Mouse (Mus musculus) forebrain, embryonic 11.5 days (tissue): ENCODE measurements around the gene Lzts2. TPM values are rescaled to one million over a fixed set of nuclear protein-coding genes. Genes with fewer than 3 reads are reported as not detected.
"Not testable (repeated sequence)": the region's sequence is repeated elsewhere in the genome, so short reads cannot be mapped to it uniquely, and the experiment has no call there.

Source experiments
- ATAC-seq: fragments of 200-750 bp; cut with Nextera tagmentation; replicated peaks from 2 replicates; pipeline ENCODE4 v1.8.0; 2017; ENCODE audit warnings: moderate TSS enrichment; ENCODE audit not compliant: low FRiP score
- DNase-seq: peaks from one replicate; pipeline ENCODE4 v3.0.0-alpha.2; 2017; ENCODE audit warnings: low spot score
- H3K27ac ChIP-seq: fragments of 300-500 bp; sonication (generic); 2 replicates; pipeline ENCODE4 v1.5.1; 2014; ENCODE audit warnings: low read depth, low read length
- H3K27me3 ChIP-seq: fragments of 300-500 bp; sonication (generic); 2 replicates; pipeline ENCODE4 v1.6.1; 2014; ENCODE audit warnings: mild to moderate bottlenecking, low read length, mixed read lengths; ENCODE audit not compliant: control insufficient read depth, insufficient read depth
- H3K36me3 ChIP-seq: fragments of 300-500 bp; sonication (generic); 2 replicates; pipeline ENCODE4 v1.6.1; 2014; ENCODE audit warnings: mild to moderate bottlenecking, low read length, moderate library complexity, mixed read lengths; ENCODE audit not compliant: control insufficient read depth, insufficient read depth
- H3K4me1 ChIP-seq: fragments of 300-500 bp; sonication (generic); replicated peaks from 2 replicates; pipeline ENCODE4 v1.6.1; 2014; ENCODE audit warnings: low read length, mixed read lengths; ENCODE audit not compliant: control insufficient read depth, insufficient read depth
- H3K4me2 ChIP-seq: fragments of 300-500 bp; sonication (generic); 2 replicates; pipeline ENCODE4 v1.6.1; 2014; ENCODE audit warnings: low read depth, mild to moderate bottlenecking, low read length, moderate library complexity, mixed read lengths; ENCODE audit not compliant: severe bottlenecking
- H3K4me3 ChIP-seq: fragments of 300-500 bp; sonication (generic); 2 replicates; pipeline ENCODE4 v1.5.1; 2014; ENCODE audit warnings: low read depth, low read length
- H3K9ac ChIP-seq: fragments of 300-500 bp; sonication (generic); 2 replicates; pipeline ENCODE4 v1.6.1; 2014; ENCODE audit warnings: low read length
- H3K9me3 ChIP-seq: fragments of 300-500 bp; sonication (generic); 2 replicates; pipeline ENCODE4 v1.6.1; 2016; ENCODE audit warnings: low read length, mixed read lengths; ENCODE audit not compliant: control insufficient read depth
- WGBS: fragments of 180-500 bp; shearing (Covaris S2); extraction: QIAGEN DNeasy Blood & Tissue Kit; methylation state at CpG from one replicate; pipeline ENCODE4 v1.1.7; 2014; 5-methylcytosine and 5-hydroxymethylcytosine counted together
- polyA plus RNA-seq: library from polyadenylated mRNA; unstranded; fragments of >200 nt; fragmentation: Nextera tagmentation; extraction: Ambion mirVana; gene quantifications from 2 replicates; pipeline ENCODE4 v1.2.1, GENCODE M21; 2014

Lzts2 gene
- polyA plus RNA-seq, 1 experiment from 2014 or later = 56.9 TPM

- Histone ChIP-seq H3K9ac (no peak overlapping the region), H3K4me2 (no peak overlapping the region), H3K9me3 (no peaks in the 10 kb centered on the region), H3K27ac (no peak overlapping the region), H3K36me3 (peaks cover 2% of the 10 kb centered on the region; the same call in 1 of the 2 replicates), H3K4me1 (no peaks in the 10 kb centered on the region), H3K27me3 (no peaks in the 10 kb centered on the region), H3K4me3 (no peak overlapping the region)
- ATAC-seq (0 out of 2 replicates have a peak, but pooled peaks have one; percentile 31), DNase-seq (peak; percentile 87)
- WGBS = 21% methylated on average over 4 of the region's 4 CpGs
These were observed 17.6 kb downstream of the Lzts2 start for GRCm38 (mm10) chr19:45031780-45032179.

GRCm38 (mm10) chr19:45032570-45033332, 18.5 kb downstream of the Lzts2 start:
- H3K4me3 ChIP-seq = no peak overlapping the region
- no peaks in the 10 kb centered on the region for H3K4me1 ChIP-seq
- H3K9ac ChIP-seq = no peak overlapping the region; the same call in 1 of the 2 replicates
- no peaks in the 10 kb centered on the region; the same call in 1 of the 2 replicates for H3K36me3 ChIP-seq
- DNase-seq (peak; percentile 63), ATAC-seq (no peak)
- no peak overlapping the region for H3K27ac ChIP-seq
- H3K27me3 ChIP-seq = no peaks in the 10 kb centered on the region
- H3K9me3 ChIP-seq = no peaks in the 10 kb centered on the region
- no peak overlapping the region for H3K4me2 ChIP-seq
- 53% methylated on average over 17 of the region's 17 CpGs for WGBS

- H3K27me3 ChIP-seq = peaks cover 3% of the 10 kb centered on the region; the same call in 1 of the 2 replicates
- ATAC-seq = no peak
- no peak overlapping the region for H3K9ac ChIP-seq
- no peaks in the 10 kb centered on the region for H3K36me3 ChIP-seq
- WGBS = 31% methylated on average over 16 of the region's 16 CpGs
- H3K9me3 ChIP-seq = no peaks in the 10 kb centered on the region
- H3K27ac ChIP-seq = no peak overlapping the region
- H3K4me1 ChIP-seq = 0 out of 2 replicates have a peak, but pooled peaks cover 4% of the 10 kb centered on the region
- DNase-seq = peak; percentile 72
- H3K4me2 ChIP-seq = no peak overlapping the region
- H3K4me3 ChIP-seq = no peak overlapping the region
These were observed 22.7 kb downstream of the Lzts2 start for GRCm38 (mm10) chr19:45036867-45037266.

- H3K36me3 ChIP-seq, H3K9me3 ChIP-seq, H3K9ac ChIP-seq, DNase-seq, H3K4me2 ChIP-seq, H3K4me1 ChIP-seq, H3K4me3 ChIP-seq, ATAC-seq, H3K27me3 ChIP-seq, H3K27ac ChIP-seq: not testable (repeated sequence)
- 92% methylated on average over 7 of the region's 7 CpGs for WGBS
These were observed 24.0 kb downstream of the Lzts2 start for GRCm38 (mm10) chr19:45038198-45038597.

GRCm38 (mm10) chr19:45040214-45040613, 26.0 kb downstream of the Lzts2 start:
- Histone ChIP-seq H3K9me3 (no peaks in the 10 kb centered on the region), H3K9ac (no peak overlapping the region), H3K27me3 (peaks cover 3% of the 10 kb centered on the region; the same call in 1 of the 2 replicates), H3K4me2 (no peak overlapping the region), H3K36me3 (no peaks in the 10 kb centered on the region), H3K4me3 (no peak overlapping the region), H3K27ac (no peak overlapping the region), H3K4me1 (0 out of 2 replicates have a peak, but pooled peaks cover 4% of the 10 kb centered on the region)
- DNase-seq (peak; percentile 50), ATAC-seq (no peak)
- WGBS = 52% methylated on average over 13 of the region's 13 CpGs

GRCm38 (mm10) chr19:45044389-45044927, 30.2 kb downstream of the Lzts2 start:
- DNase-seq (no peak), ATAC-seq (no peak)
- H3K36me3 ChIP-seq = no peaks in the 10 kb centered on the region
- H3K27me3 ChIP-seq = peaks cover 17% of the 10 kb centered on the region
- no peak overlapping the region for H3K27ac ChIP-seq
- H3K9me3 ChIP-seq = no peaks in the 10 kb centered on the region
- no peak overlapping the region for H3K4me3 ChIP-seq
- 74% methylated on average over 11 of the region's 11 CpGs for WGBS
- peaks cover 12% of the 10 kb centered on the region; the same call in 1 of the 2 replicates for H3K4me1 ChIP-seq
- H3K9ac ChIP-seq = no peak overlapping the region
- no peak overlapping the region for H3K4me2 ChIP-seq

GRCm38 (mm10) chr19:45045236-45045635, 31.0 kb downstream of the Lzts2 start:
- no peak for DNase-seq
- Histone ChIP-seq H3K4me1 (peaks cover 12% of the 10 kb centered on the region; the same call in 1 of the 2 replicates), H3K27me3 (peaks cover 17% of the 10 kb centered on the region)

GRCm38 (mm10) chr19:45045651-45046050, 31.4 kb downstream of the Lzts2 start, which contains the start of gene Pdzd7:
TSS of gene Pdzd7 (minus strand) at chr19:45045717.
- ATAC-seq = no peak
- no peaks in the 10 kb centered on the region for H3K36me3 ChIP-seq
- H3K4me2 ChIP-seq = peak within 1 kb of the TSS; percentile 83
- H3K4me1 ChIP-seq = peaks cover 8% of the 10 kb centered on the region; the same call in 1 of the 2 replicates
- H3K9me3 ChIP-seq = no peaks in the 10 kb centered on the region
- 86% methylated on average over 5 of the region's 5 CpGs for WGBS
- H3K9ac ChIP-seq = peak within 1 kb of the TSS; percentile 65; the same call in 1 of the 2 replicates
- no peak for DNase-seq
- peaks cover 14% of the 10 kb centered on the region for H3K27me3 ChIP-seq
- peak within 1 kb of the TSS; percentile 42 for H3K4me3 ChIP-seq
- no peak within 1 kb of the TSS for H3K27ac ChIP-seq

More at GRCm38 (mm10) chr19:45045236-45045635, 31.0 kb downstream of the Lzts2 start:
- WGBS = 52% methylated on average over 15 of the region's 15 CpGs
- Histone ChIP-seq H3K9ac (no peak overlapping the region), H3K36me3 (no peaks in the 10 kb centered on the region), H3K4me3 (no peak overlapping the region), H3K4me2 (no peak overlapping the region), H3K9me3 (no peaks in the 10 kb centered on the region), H3K27ac (no peak overlapping the region)
- ATAC-seq = no peak
